Mouse (Mus musculus) midbrain, embryonic 15.5 days (tissue): ENCODE measurements around the gene Mphosph9. TPM values are rescaled to one million over a fixed set of nuclear protein-coding genes. Genes with fewer than 3 reads are reported as not detected.

ENCODE experiments used
- ATAC-seq: fragments of 200-750 bp; cut with Nextera tagmentation; replicated peaks from 2 replicates; pipeline ENCODE4 v1.8.0; 2017; ENCODE audit warnings: moderate TSS enrichment
- H3K27ac ChIP-seq: fragments of 300-500 bp; sonication (generic); 2 replicates; pipeline ENCODE4 v1.5.1; 2015; ENCODE audit warnings: mild to moderate bottlenecking, inconsistent platforms
- H3K27me3 ChIP-seq: fragments of 300-500 bp; sonication (generic); replicated peaks from 2 replicates; pipeline ENCODE4 v1.6.1; 2015; ENCODE audit warnings: inconsistent platforms
- H3K36me3 ChIP-seq: fragments of 300-500 bp; sonication (generic); replicated peaks from 2 replicates; pipeline ENCODE4 v1.6.1; 2015; ENCODE audit warnings: inconsistent platforms
- H3K4me1 ChIP-seq: fragments of 300-500 bp; sonication (generic); 2 replicates; pipeline ENCODE4 v1.6.1; 2015; ENCODE audit warnings: inconsistent platforms
- H3K4me2 ChIP-seq: fragments of 300-500 bp; sonication (generic); 2 replicates; pipeline ENCODE4 v1.6.1; 2015; ENCODE audit warnings: inconsistent platforms, mild to moderate bottlenecking, moderate library complexity
- H3K4me3 ChIP-seq: fragments of 300-500 bp; sonication (generic); 2 replicates; pipeline ENCODE4 v1.5.1; 2015; ENCODE audit warnings: mild to moderate bottlenecking, inconsistent platforms
- H3K9ac ChIP-seq: fragments of 300-500 bp; sonication (generic); 2 replicates; pipeline ENCODE4 v1.6.1; 2015; ENCODE audit warnings: mild to moderate bottlenecking, inconsistent platforms
- H3K9me3 ChIP-seq: fragments of 300-500 bp; sonication (generic); 2 replicates; pipeline ENCODE4 v1.6.1; 2016; ENCODE audit warnings: inconsistent platforms
- WGBS: fragments of 180-500 bp; shearing (Covaris S2); methylation state at CpG from one replicate; pipeline ENCODE4 v1.1.7; 2015; ENCODE audit warnings: mixed read lengths; 5-methylcytosine and 5-hydroxymethylcytosine counted together
- polyA plus RNA-seq: library from polyadenylated mRNA; unstranded; fragments of >200 nt; fragmentation: Nextera tagmentation; extraction: Ambion mirVana; gene quantifications from 2 replicates; pipeline ENCODE4 v1.2.1, GENCODE M21; 2015

The Mphosph9 gene
- polyA plus RNA-seq, 1 experiment from 2014 or later, result 14.8 TPM

- Histone ChIP-seq H3K4me3 (no peak overlapping the region), H3K4me1 (peaks cover 25% of the 10 kb centered on the region), H3K9me3 (no peaks in the 10 kb centered on the region), H3K9ac (no peak overlapping the region), H3K27ac (no peak overlapping the region), H3K36me3 (no peaks in the 10 kb centered on the region), H3K4me2 (no peak overlapping the region), H3K27me3 (no peaks in the 10 kb centered on the region)
- no peak for ATAC-seq
- WGBS, result 88% methylated on average over 9 of the region's 9 CpGs
Observed at GRCm38 (mm10) chr5:124204127-124204794, 123.5 kb downstream of the Mphosph9 start.

- Histone ChIP-seq H3K27me3 (no peaks in the 10 kb centered on the region), H3K9me3 (no peaks in the 10 kb centered on the region), H3K4me2 (no peak overlapping the region), H3K27ac (no peak overlapping the region), H3K4me1 (peaks cover 27% of the 10 kb centered on the region), H3K4me3 (no peak overlapping the region), H3K9ac (no peak overlapping the region), H3K36me3 (no peaks in the 10 kb centered on the region)
- 89% methylated on average over 4 of the region's 4 CpGs for WGBS
- ATAC-seq, result no peak
Observed at GRCm38 (mm10) chr5:124203251-124203650, 124.5 kb downstream of the Mphosph9 start.

- no peak overlapping the region for H3K27ac ChIP-seq
- H3K9me3 ChIP-seq, result no peaks in the 10 kb centered on the region
- peaks cover 23% of the 10 kb centered on the region for H3K4me1 ChIP-seq
- H3K36me3 ChIP-seq, result no peaks in the 10 kb centered on the region
- ATAC-seq, result no peak
- no peaks in the 10 kb centered on the region for H3K27me3 ChIP-seq
- no peak overlapping the region for H3K4me2 ChIP-seq
- WGBS, result 68% methylated on average over 4 of the region's 4 CpGs
- no peak overlapping the region for H3K9ac ChIP-seq
- no peak overlapping the region for H3K4me3 ChIP-seq
Observed at GRCm38 (mm10) chr5:124202071-124202470, 125.7 kb downstream of the Mphosph9 start.

GRCm38 (mm10) chr5:124201564-124201963 is 126.2 kb downstream of the Mphosph9 start:
- 82% methylated on average over 2 of the region's 2 CpGs for WGBS
- H3K4me1 ChIP-seq, result peaks cover 18% of the 10 kb centered on the region
- H3K4me3 ChIP-seq, result no peak overlapping the region
- H3K36me3 ChIP-seq, result no peaks in the 10 kb centered on the region
- H3K9me3 ChIP-seq, result no peaks in the 10 kb centered on the region
- no peak overlapping the region for H3K9ac ChIP-seq
- no peak for ATAC-seq
- H3K4me2 ChIP-seq, result no peak overlapping the region
- H3K27ac ChIP-seq, result no peak overlapping the region
- H3K27me3 ChIP-seq, result no peaks in the 10 kb centered on the region

Other genes with a start within 250 kb of the Mphosph9 start
- 16.0 and 17.7 TPM in 2 replicates for gene Abcb9, start 232.2 kb downstream of the Mphosph9 start, polyA plus RNA-seq
- 37.7 and 38.0 TPM in 2 replicates for gene Ogfod2, start 215.7 kb downstream of the Mphosph9 start, polyA plus RNA-seq
- 79.6 and 81.1 TPM in 2 replicates for gene Arl6ip4, start 211.9 kb downstream of the Mphosph9 start, polyA plus RNA-seq
- 11.8 and 13.0 TPM in 2 replicates for gene Pitpnm2, start 78.2 kb downstream of the Mphosph9 start, polyA plus RNA-seq
- gene 2810006K23Rik, start 117 bp upstream of the Mphosph9 start, polyA plus RNA-seq, result 13.6 and 14.6 TPM in 2 replicates
- gene Cdk2ap1, start 35.1 kb upstream of the Mphosph9 start, polyA plus RNA-seq, result 89.3 and 127 TPM in 2 replicates
- gene Sbno1, start 98.0 kb upstream of the Mphosph9 start, polyA plus RNA-seq, result 98.6 and 102 TPM in 2 replicates
- 36.4 and 49.1 TPM in 2 replicates for gene Kmt5a, start 112.0 kb upstream of the Mphosph9 start, polyA plus RNA-seq
- gene Rilpl2, start 150.4 kb upstream of the Mphosph9 start, polyA plus RNA-seq, result 24.7 and 25.2 TPM in 2 replicates
- gene Snrnp35, start 155.2 kb upstream of the Mphosph9 start, polyA plus RNA-seq, result 18.9 and 19.1 TPM in 2 replicates
- 11.8 and 14.3 TPM in 2 replicates for gene Rilpl1, start 203.4 kb upstream of the Mphosph9 start, polyA plus RNA-seq
- gene Tmed2, start 212.7 kb upstream of the Mphosph9 start, polyA plus RNA-seq, result 321 and 332 TPM in 2 replicates
- gene Ddx55, start 224.9 kb upstream of the Mphosph9 start, polyA plus RNA-seq, result 26.7 and 30.5 TPM in 2 replicates